Mouse (Mus musculus) midbrain, embryonic 14.5 days (tissue): ENCODE data around the gene Syt13. TPM values are rescaled to one million over a fixed set of nuclear protein-coding genes. Genes with fewer than 3 reads are reported as not detected.
A peak's percentile ranks its signal among the peaks of the same experiment; 100 is the strongest.

Experiments
- ATAC-seq: fragments of 200-750 bp; cut with Nextera tagmentation; 2 replicates; pipeline ENCODE4 v1.8.0; 2017; ENCODE audit warnings: moderate number of reproducible peaks, moderate library complexity; ENCODE audit not compliant: low FRiP score, low TSS enrichment
- DNase-seq: peaks from one replicate; pipeline ENCODE4 v3.0.0-alpha.2; 2015
- H3K27ac ChIP-seq: fragments of 300-500 bp; sonication (generic); replicated peaks from 2 replicates; pipeline ENCODE4 v1.5.1; 2014; ENCODE audit warnings: mild to moderate bottlenecking, low read depth, low read length, moderate library complexity
- H3K27me3 ChIP-seq: fragments of 300-500 bp; sonication (generic); 2 replicates; pipeline ENCODE4 v1.6.1; 2014; ENCODE audit warnings: low read length, control low read depth, mixed read lengths; ENCODE audit not compliant: control insufficient read depth, insufficient read depth
- H3K36me3 ChIP-seq: fragments of 300-500 bp; sonication (generic); 2 replicates; pipeline ENCODE4 v1.6.1; 2014; ENCODE audit warnings: low read length, control low read depth; ENCODE audit not compliant: control insufficient read depth, insufficient read depth
- H3K4me1 ChIP-seq: fragments of 300-500 bp; sonication (generic); 2 replicates; pipeline ENCODE4 v1.6.1; 2014; ENCODE audit warnings: mild to moderate bottlenecking, antibody characterized with exemption, low read length, control low read depth; ENCODE audit not compliant: control insufficient read depth, insufficient read depth
- H3K4me2 ChIP-seq: fragments of 300-500 bp; sonication (generic); 2 replicates; pipeline ENCODE4 v1.6.1; 2014; ENCODE audit warnings: mild to moderate bottlenecking, low read length, moderate library complexity
- H3K4me3 ChIP-seq: fragments of 300-500 bp; sonication (generic); replicated peaks from 2 replicates; pipeline ENCODE4 v1.5.1; 2014; ENCODE audit warnings: low read depth, low read length
- H3K9ac ChIP-seq: fragments of 300-500 bp; sonication (generic); replicated peaks from 2 replicates; pipeline ENCODE4 v1.6.1; 2014; ENCODE audit warnings: mild to moderate bottlenecking, low read length, moderate library complexity
- H3K9me3 ChIP-seq: fragments of 300-500 bp; sonication (generic); 2 replicates; pipeline ENCODE4 v1.6.1; 2016; ENCODE audit warnings: low read length, control low read depth, mixed read lengths; ENCODE audit not compliant: control insufficient read depth
- WGBS: fragments of 180-500 bp; shearing (Covaris S2); extraction: QIAGEN DNeasy Blood & Tissue Kit; methylation state at CpG from one replicate; pipeline ENCODE4 v1.1.7; 2014; 5-methylcytosine and 5-hydroxymethylcytosine counted together
- polyA plus RNA-seq: library from polyadenylated mRNA; unstranded; fragments of >200 nt; fragmentation: Nextera tagmentation; extraction: Ambion mirVana; gene quantifications from 2 replicates; pipeline ENCODE4 v1.2.1, GENCODE M21; 2014

Syt13 gene
- polyA plus RNA-seq, 1 experiment from 2014 or later = 48.9 TPM

DNA sequence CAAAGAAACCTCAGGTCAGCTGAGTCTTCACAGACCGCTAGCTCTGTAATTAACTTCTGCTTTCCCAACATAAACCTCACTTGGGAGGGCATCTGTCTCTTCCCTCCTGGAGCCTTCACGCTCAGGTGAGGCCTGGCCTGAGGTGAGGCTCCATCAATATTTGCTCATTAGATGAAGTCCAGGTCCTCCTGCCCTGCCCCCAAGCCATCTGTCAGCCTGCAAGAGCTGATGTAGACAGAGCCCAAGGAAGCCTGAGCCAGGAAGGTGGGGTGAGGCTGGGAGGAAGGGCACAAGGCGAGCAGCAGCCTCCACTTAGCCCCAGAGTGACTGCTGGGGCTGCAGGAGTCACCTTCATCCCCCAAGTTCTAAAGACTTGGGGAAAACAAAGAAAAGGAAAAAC lies 20.6 kb downstream of the Syt13 start:
- Histone ChIP-seq H3K4me3 (no peak overlapping the region), H3K9me3 (no peaks in the 10 kb centered on the region), H3K4me1 (peaks cover 15% of the 10 kb centered on the region), H3K4me2 (no peak overlapping the region), H3K9ac (no peak overlapping the region), H3K27me3 (no peaks in the 10 kb centered on the region), H3K36me3 (no peaks in the 10 kb centered on the region), H3K27ac (0 out of 2 replicates have a peak overlapping the region, but pooled peaks have one; percentile 17)
- no peak for ATAC-seq
- WGBS = 48% methylated on average over 3 of the region's 3 CpGs
- DNase-seq = no peak

DNA sequence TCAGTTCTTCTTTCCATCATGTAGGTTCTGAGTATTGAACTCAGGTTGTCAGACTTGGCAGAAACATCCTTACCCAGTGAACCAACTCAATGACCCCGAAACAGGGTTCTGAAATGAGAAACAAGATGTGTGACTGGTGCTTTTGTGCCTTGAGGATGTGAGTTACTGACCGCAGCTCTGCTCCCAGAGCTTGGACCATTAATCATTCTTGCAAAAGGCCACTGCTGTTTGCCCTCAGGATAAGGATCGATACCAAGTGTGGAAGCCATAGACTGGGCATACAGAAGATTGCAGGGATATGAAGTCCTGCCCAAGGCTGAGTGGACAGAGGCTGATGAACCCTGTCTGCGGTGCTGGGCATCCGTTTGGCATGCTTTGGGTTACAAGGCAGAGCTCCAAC lies 23.2 kb downstream of the Syt13 start:
- no peak overlapping the region for H3K27ac ChIP-seq
- no peak overlapping the region for H3K4me3 ChIP-seq
- ATAC-seq (no peak), DNase-seq (no peak)
- H3K4me2 ChIP-seq = no peak overlapping the region
- H3K27me3 ChIP-seq = no peaks in the 10 kb centered on the region
- H3K36me3 ChIP-seq = 0 out of 2 replicates have a peak, but pooled peaks cover 3% of the 10 kb centered on the region
- H3K4me1 ChIP-seq = peaks cover 15% of the 10 kb centered on the region
- WGBS = 94% methylated on average over 5 of the region's 5 CpGs
- no peaks in the 10 kb centered on the region for H3K9me3 ChIP-seq
- H3K9ac ChIP-seq = no peak overlapping the region

- DNase-seq (no peak), ATAC-seq (no peak)
- H3K4me3 ChIP-seq = no peak overlapping the region
- H3K9ac ChIP-seq = no peak overlapping the region
- no peaks in the 10 kb centered on the region for H3K27me3 ChIP-seq
- H3K9me3 ChIP-seq = no peaks in the 10 kb centered on the region
- WGBS = 93% methylated on average over 6 of the region's 7 CpGs
- H3K4me2 ChIP-seq = no peak overlapping the region
- H3K27ac ChIP-seq = no peak overlapping the region
- H3K4me1 ChIP-seq = peaks cover 15% of the 10 kb centered on the region
- H3K36me3 ChIP-seq = 0 out of 2 replicates have a peak, but pooled peaks cover 5% of the 10 kb centered on the region
Measured at GRCm38 (mm10) chr2:92938827-92939226, 23.9 kb downstream of the Syt13 start.

DNA sequence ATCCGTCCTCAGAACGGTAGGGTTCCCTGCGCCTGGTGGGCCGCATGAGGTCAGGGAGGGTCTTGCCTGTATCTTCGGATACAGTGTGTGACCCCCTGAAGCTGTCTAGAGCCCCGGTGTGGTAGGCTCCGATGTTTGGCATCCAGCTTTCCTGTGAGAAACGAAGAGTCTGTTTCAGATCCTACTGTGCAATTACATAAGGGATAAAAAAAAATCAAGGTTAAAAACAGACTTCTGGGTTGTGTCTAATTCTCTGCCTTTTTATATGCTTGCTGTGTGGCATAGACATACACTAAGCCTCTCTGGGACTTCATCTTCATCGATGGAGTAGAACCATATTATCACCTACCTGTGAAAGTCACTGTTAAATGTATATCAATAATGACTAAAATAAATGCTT lies 26.1 kb downstream of the Syt13 start:
- ATAC-seq (no peak), DNase-seq (no peak)
- Histone ChIP-seq H3K27me3 (no peaks in the 10 kb centered on the region), H3K36me3 (0 out of 2 replicates have a peak, but pooled peaks cover 5% of the 10 kb centered on the region), H3K27ac (no peak overlapping the region), H3K9ac (no peak overlapping the region), H3K4me3 (no peak overlapping the region), H3K4me2 (no peak overlapping the region), H3K4me1 (no peaks in the 10 kb centered on the region), H3K9me3 (no peaks in the 10 kb centered on the region)
- 89% methylated on average over 9 of the region's 9 CpGs for WGBS

DNA sequence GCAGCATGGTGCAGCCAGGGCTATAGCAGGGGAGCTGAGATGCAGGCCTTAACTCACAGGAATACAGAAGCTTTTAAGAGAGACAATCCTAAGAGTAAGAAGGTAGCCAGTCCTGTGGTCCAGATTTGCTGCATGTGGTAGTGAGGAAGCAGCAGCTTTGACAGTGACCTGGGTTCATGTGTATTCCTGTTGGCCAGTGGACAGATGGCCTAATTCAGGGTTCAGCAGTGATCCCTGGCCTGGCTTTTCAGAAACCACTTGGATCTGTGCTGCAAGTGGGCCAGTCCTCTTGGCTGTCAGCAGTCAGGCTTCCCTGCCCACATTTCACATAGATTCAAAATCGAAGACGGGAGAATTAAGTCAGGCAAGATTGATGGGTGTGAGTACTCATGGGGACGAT lies 26.6 kb downstream of the Syt13 start:
- 81% methylated on average over 3 of the region's 3 CpGs for WGBS
- DNase-seq = no peak
- Histone ChIP-seq H3K9ac (no peak overlapping the region), H3K4me2 (no peak overlapping the region), H3K27ac (no peak overlapping the region), H3K36me3 (0 out of 2 replicates have a peak, but pooled peaks cover 6% of the 10 kb centered on the region), H3K27me3 (no peaks in the 10 kb centered on the region), H3K4me1 (no peaks in the 10 kb centered on the region), H3K9me3 (no peaks in the 10 kb centered on the region), H3K4me3 (no peak overlapping the region)
- no peak for ATAC-seq

- Histone ChIP-seq H3K4me3 (no peak overlapping the region), H3K27ac (no peak overlapping the region), H3K36me3 (0 out of 2 replicates have a peak, but pooled peaks cover 8% of the 10 kb centered on the region), H3K27me3 (no peaks in the 10 kb centered on the region), H3K4me1 (peaks cover 6% of the 10 kb centered on the region), H3K9ac (no peak overlapping the region), H3K4me2 (no peak overlapping the region), H3K9me3 (no peaks in the 10 kb centered on the region)
- no peak for ATAC-seq
- 90% methylated on average over 3 of the region's 3 CpGs for WGBS
- DNase-seq = no peak
Measured at GRCm38 (mm10) chr2:92943406-92943805, 28.5 kb downstream of the Syt13 start.

GRCm38 (mm10) chr2:92944356-92944755 lies 29.5 kb downstream of the Syt13 start:
- ATAC-seq (no peak), DNase-seq (no peak)
- 77% methylated on average over 3 of the region's 3 CpGs for WGBS
- Histone ChIP-seq H3K4me3 (no peak overlapping the region), H3K9me3 (no peaks in the 10 kb centered on the region), H3K27ac (no peak overlapping the region), H3K27me3 (no peaks in the 10 kb centered on the region), H3K4me2 (no peak overlapping the region), H3K36me3 (0 out of 2 replicates have a peak, but pooled peaks cover 8% of the 10 kb centered on the region), H3K9ac (no peak overlapping the region), H3K4me1 (peaks cover 6% of the 10 kb centered on the region)

DNA sequence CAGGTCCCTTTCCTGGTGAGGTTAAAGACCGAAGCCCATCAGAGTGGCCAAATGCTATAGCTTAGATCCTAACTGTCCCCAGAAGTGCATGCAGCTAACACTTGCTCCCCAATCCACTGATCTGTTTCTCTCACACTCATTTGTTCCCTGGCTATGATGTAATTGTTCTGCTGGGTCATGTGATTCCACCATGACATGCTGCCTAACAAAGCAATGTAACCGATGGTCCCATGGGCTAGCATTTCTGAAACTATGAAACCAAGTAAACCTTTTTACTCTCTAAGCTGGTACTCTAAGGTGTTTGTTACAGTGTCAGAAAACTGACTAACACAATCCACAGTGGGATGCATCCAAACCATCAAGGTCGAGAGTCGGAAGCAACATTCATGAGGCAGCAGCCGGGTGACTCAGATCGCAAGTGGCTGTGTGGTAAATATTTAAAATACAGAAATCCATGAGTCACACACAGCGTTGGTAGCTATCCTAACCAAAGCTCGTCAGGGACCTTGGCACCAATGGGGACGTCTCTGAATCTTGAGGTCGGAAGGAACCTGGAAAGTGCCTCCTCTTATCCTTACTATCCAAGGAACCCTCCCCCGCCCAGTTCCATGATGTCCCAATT lies 30.3 kb downstream of the Syt13 start:
- WGBS = 91% methylated on average over 11 of the region's 11 CpGs
- no peak for ATAC-seq

More for the DNA sequence above, 30.3 kb downstream of the Syt13 start:
- Histone ChIP-seq H3K9me3 (no peaks in the 10 kb centered on the region), H3K27ac (no peak overlapping the region), H3K4me1 (peaks cover 6% of the 10 kb centered on the region), H3K9ac (no peak overlapping the region), H3K4me2 (no peak overlapping the region), H3K36me3 (0 out of 2 replicates have a peak, but pooled peaks cover 8% of the 10 kb centered on the region), H3K4me3 (no peak overlapping the region), H3K27me3 (no peaks in the 10 kb centered on the region)
- DNase-seq = no peak
